Mouse (Mus musculus): ENCODE results near the gene Gas2l3.

Gene Gas2l3

GRCm38 (mm10) chr10:89400674-89401336, 43.0 kb downstream of the Gas2l3 start:
- peak in 1 of 2 experiments; percentile 68 for DNase-seq (ENCODE audit: low spot score in 2 of 2)

- DNase-seq (ENCODE audit: low spot score in 2 of 2) = peak; percentile 57 to 84
These were observed 47.9 kb downstream of the Gas2l3 start for GRCm38 (mm10) chr10:89395823-89396222.

GRCm38 (mm10) chr10:89395321-89395720, 48.4 kb downstream of the Gas2l3 start:
- no peak for DNase-seq (ENCODE audit: low spot score in 2 of 2)

GRCm38 (mm10) chr10:89392687-89393086, 51.1 kb downstream of the Gas2l3 start:
- peak in 1 of 2 experiments; percentile 42 for DNase-seq (ENCODE audit: low spot score in 2 of 2)

- DNase-seq (ENCODE audit: low spot score in 2 of 2) = no peak
These were observed 52.1 kb downstream of the Gas2l3 start for GRCm38 (mm10) chr10:89391571-89392163.

GRCm38 (mm10) chr10:89386461-89386860, 57.3 kb downstream of the Gas2l3 start:
- no peak for DNase-seq (ENCODE audit: low spot score in 2 of 2)

GRCm38 (mm10) chr10:89383462-89383861, 60.3 kb downstream of the Gas2l3 start:
- peak; percentile 54 to 83 for DNase-seq (ENCODE audit: low spot score in 2 of 2)

- no peak for DNase-seq (ENCODE audit: low spot score in 2 of 2)
These were observed 66.0 kb downstream of the Gas2l3 start for GRCm38 (mm10) chr10:89377750-89378149.

GRCm38 (mm10) chr10:89370051-89370450, 73.7 kb downstream of the Gas2l3 start:
- no peak for DNase-seq (ENCODE audit: low spot score in 2 of 2)

- DNase-seq (ENCODE audit: low spot score in 2 of 2) = no peak
These were observed 84.8 kb downstream of the Gas2l3 start for GRCm38 (mm10) chr10:89358933-89359332.
